Mouse (Mus musculus) hindbrain, embryonic 13.5 days (tissue): ENCODE measurements at regions not wholly inside any gene's neighbourhood (a gene's known extent, or its start where the extent isn't known, plus 50 kb on each side); places are given as distances from the start of the nearest gene placed in this dataset.

Experiments
- ATAC-seq: fragments of 200-750 bp; cut with Nextera tagmentation; 2 replicates; pipeline ENCODE4 v1.8.0; 2017; ENCODE audit warnings: moderate TSS enrichment; ENCODE audit not compliant: low FRiP score
- H3K27ac ChIP-seq: fragments of 300-500 bp; sonication (generic); 2 replicates; pipeline ENCODE4 v1.5.1; 2015; ENCODE audit warnings: inconsistent platforms, mild to moderate bottlenecking, moderate library complexity
- H3K27me3 ChIP-seq: fragments of 300-500 bp; sonication (generic); 2 replicates; pipeline ENCODE4 v1.6.1; 2015; ENCODE audit warnings: mild to moderate bottlenecking, inconsistent platforms
- H3K36me3 ChIP-seq: fragments of 300-500 bp; sonication (generic); 2 replicates; pipeline ENCODE4 v1.6.1; 2015; ENCODE audit warnings: mild to moderate bottlenecking, inconsistent platforms
- H3K4me1 ChIP-seq: fragments of 300-500 bp; sonication (generic); replicated peaks from 2 replicates; pipeline ENCODE4 v1.6.1; 2015; ENCODE audit warnings: inconsistent platforms
- H3K4me2 ChIP-seq: fragments of 300-500 bp; sonication (generic); 2 replicates; pipeline ENCODE4 v1.6.1; 2015; ENCODE audit warnings: inconsistent platforms, mild to moderate bottlenecking, moderate library complexity
- H3K4me3 ChIP-seq: fragments of 300-500 bp; sonication (generic); 2 replicates; pipeline ENCODE4 v1.5.1; 2015; ENCODE audit warnings: mild to moderate bottlenecking, inconsistent platforms
- H3K9ac ChIP-seq: fragments of 300-500 bp; sonication (generic); 2 replicates; pipeline ENCODE4 v1.6.1; 2015; ENCODE audit warnings: mild to moderate bottlenecking, inconsistent platforms
- H3K9me3 ChIP-seq: fragments of 300-500 bp; sonication (generic); 2 replicates; pipeline ENCODE4 v1.6.1; 2016; ENCODE audit warnings: inconsistent platforms
- WGBS: fragments of 180-500 bp; shearing (Covaris S2); methylation state at CpG from one replicate; pipeline ENCODE4 v1.1.7; 2015; 5-methylcytosine and 5-hydroxymethylcytosine counted together

GRCm38 (mm10) chr12:107285622-107286021 lies 202.8 kb upstream of the 3110018I06Rik start:
- 74% methylated on average over 9 of the region's 9 CpGs for WGBS
- H3K27me3 ChIP-seq: no peaks in the 10 kb centered on the region
- no peak overlapping the region for H3K4me3 ChIP-seq
- no peak for ATAC-seq
- H3K4me2 ChIP-seq: no peak overlapping the region
- H3K9me3 ChIP-seq: no peaks in the 10 kb centered on the region
- no peak overlapping the region for H3K27ac ChIP-seq
- H3K9ac ChIP-seq: no peak overlapping the region
- H3K36me3 ChIP-seq: no peaks in the 10 kb centered on the region
- peaks cover 4% of the 10 kb centered on the region for H3K4me1 ChIP-seq

DNA sequence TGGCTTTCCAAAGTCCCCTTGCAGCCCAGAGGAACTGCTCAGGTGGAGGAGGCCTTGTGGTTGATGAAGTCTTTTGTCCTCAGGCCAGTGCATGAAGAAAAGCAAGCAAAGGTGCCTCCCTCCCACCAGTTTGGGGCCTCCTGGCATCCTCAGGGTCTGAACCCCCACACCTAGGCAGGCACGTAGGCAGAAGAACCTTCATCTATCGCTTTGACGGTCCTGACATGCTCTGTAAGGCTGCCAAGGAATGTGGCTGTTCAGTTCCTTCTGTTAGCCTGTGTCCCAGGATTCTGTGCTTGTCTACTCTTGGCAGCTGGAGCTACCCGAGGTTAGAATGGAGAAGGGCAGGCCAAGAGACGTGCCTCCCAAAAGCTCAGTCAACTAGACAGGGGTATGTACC lies 197.1 kb upstream of the 3110018I06Rik start:
- H3K4me2 ChIP-seq: no peak overlapping the region
- 82% methylated on average over 5 of the region's 5 CpGs for whole genome bisulfite sequencing
- peaks cover 4% of the 10 kb centered on the region for H3K4me1 ChIP-seq
- H3K9me3 ChIP-seq: no peaks in the 10 kb centered on the region
- no peak overlapping the region for H3K9ac ChIP-seq
- H3K36me3 ChIP-seq: no peaks in the 10 kb centered on the region
- no peaks in the 10 kb centered on the region for H3K27me3 ChIP-seq
- no peak for ATAC-seq
- no peak overlapping the region for H3K27ac ChIP-seq
- H3K4me3 ChIP-seq: no peak overlapping the region

GRCm38 (mm10) chr12:107307094-107307740 lies 181.2 kb upstream of the 3110018I06Rik start:
- Histone ChIP-seq H3K4me2 (no peak overlapping the region), H3K27ac (no peak overlapping the region), H3K36me3 (no peaks in the 10 kb centered on the region), H3K4me1 (peaks cover 8% of the 10 kb centered on the region; the same call in 1 of the 2 replicates), H3K9ac (no peak overlapping the region), H3K4me3 (no peak overlapping the region), H3K27me3 (no peaks in the 10 kb centered on the region; the same call in 1 of the 2 replicates), H3K9me3 (no peaks in the 10 kb centered on the region)
- WGBS: 41% methylated on average over 15 of the region's 15 CpGs
- ATAC-seq: no peak

GRCm38 (mm10) chr12:107315446-107315845 lies 173.0 kb upstream of the 3110018I06Rik start:
- Histone ChIP-seq H3K27ac (no peak overlapping the region), H3K36me3 (no peaks in the 10 kb centered on the region), H3K4me2 (no peak overlapping the region), H3K4me3 (no peak overlapping the region), H3K4me1 (no peaks in the 10 kb centered on the region), H3K9me3 (no peaks in the 10 kb centered on the region), H3K27me3 (no peaks in the 10 kb centered on the region), H3K9ac (no peak overlapping the region)
- 95% methylated on average over 4 of the region's 4 CpGs for WGBS
- no peak for ATAC-seq

- no peak for ATAC-seq
- Histone ChIP-seq H3K27me3 (no peaks in the 10 kb centered on the region), H3K4me2 (no peak overlapping the region), H3K27ac (no peak overlapping the region), H3K4me1 (0 out of 2 replicates have a peak, but pooled peaks cover 3% of the 10 kb centered on the region), H3K4me3 (no peak overlapping the region), H3K36me3 (no peaks in the 10 kb centered on the region), H3K9ac (no peak overlapping the region), H3K9me3 (0 out of 2 replicates have a peak, but pooled peaks cover 4% of the 10 kb centered on the region)
- 25% methylated on average over 7 of the region's 7 CpGs for WGBS
Measured at GRCm38 (mm10) chr12:107322861-107323260, 165.6 kb upstream of the 3110018I06Rik start.

DNA sequence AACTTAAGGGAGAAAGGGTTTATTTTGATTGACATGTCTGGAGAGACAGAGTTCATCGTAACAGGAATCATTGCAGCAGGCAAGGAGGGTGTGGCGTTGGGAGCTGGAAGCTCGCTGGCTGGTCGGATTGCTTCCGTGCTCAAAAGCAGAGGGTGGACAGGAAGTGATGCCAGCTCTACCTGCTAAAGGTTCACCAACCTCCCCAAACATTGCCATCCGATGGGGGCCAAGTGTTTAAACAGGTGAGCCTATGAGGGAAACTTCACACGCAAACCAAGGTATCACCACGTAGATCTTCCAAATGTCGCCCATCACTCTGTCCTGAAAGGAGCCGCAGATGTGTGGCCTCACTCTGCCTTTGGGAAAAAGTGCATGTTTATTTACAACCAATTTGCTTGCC lies 162.3 kb upstream of the 3110018I06Rik start:
- Histone ChIP-seq H3K36me3 (no peaks in the 10 kb centered on the region), H3K4me2 (no peak overlapping the region), H3K27ac (no peak overlapping the region), H3K4me3 (no peak overlapping the region), H3K9ac (no peak overlapping the region), H3K4me1 (peaks cover 17% of the 10 kb centered on the region), H3K27me3 (no peaks in the 10 kb centered on the region), H3K9me3 (0 out of 2 replicates have a peak, but pooled peaks cover 4% of the 10 kb centered on the region)
- no peak for ATAC-seq
- 98% methylated on average over 10 of the region's 10 CpGs for WGBS

- no peaks in the 10 kb centered on the region for H3K27me3 ChIP-seq
- H3K4me2 ChIP-seq: no peak overlapping the region
- H3K4me3 ChIP-seq: no peak overlapping the region
- 71% methylated on average over 9 of the region's 9 CpGs for WGBS
- no peaks in the 10 kb centered on the region for H3K36me3 ChIP-seq
- no peak for ATAC-seq
- 0 out of 2 replicates have a peak, but pooled peaks cover 4% of the 10 kb centered on the region for H3K9me3 ChIP-seq
- H3K9ac ChIP-seq: no peak overlapping the region
- no peak overlapping the region for H3K27ac ChIP-seq
- peaks cover 17% of the 10 kb centered on the region for H3K4me1 ChIP-seq
Measured at GRCm38 (mm10) chr12:107327107-107327770, 161.2 kb upstream of the 3110018I06Rik start.

DNA sequence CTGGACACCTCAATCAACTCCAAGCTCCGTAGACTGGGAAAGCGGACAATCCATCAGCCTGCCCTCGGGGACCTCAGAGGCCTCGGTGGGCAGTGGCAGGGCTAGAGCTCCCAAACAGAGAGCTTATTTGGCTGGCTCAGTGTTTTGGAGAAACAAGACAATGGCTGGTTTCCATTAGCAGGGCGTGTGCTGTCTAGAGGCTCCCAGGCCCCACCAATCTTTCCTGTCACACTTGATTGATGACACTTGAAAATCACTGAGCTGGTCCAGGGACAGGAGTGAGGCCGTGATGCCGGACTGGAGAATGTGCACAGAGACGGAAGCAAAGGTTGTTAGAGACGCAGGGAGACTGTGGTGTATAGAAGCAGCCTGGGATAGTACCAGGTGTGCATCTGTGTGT lies 159.4 kb upstream of the 3110018I06Rik start:
- no peak overlapping the region for H3K4me3 ChIP-seq
- 10% methylated on average over 9 of the region's 9 CpGs for WGBS
- 0 out of 2 replicates have a peak, but pooled peaks cover 4% of the 10 kb centered on the region for H3K9me3 ChIP-seq
- H3K27ac ChIP-seq: no peak overlapping the region
- H3K9ac ChIP-seq: no peak overlapping the region
- no peak overlapping the region for H3K4me2 ChIP-seq
- H3K27me3 ChIP-seq: no peaks in the 10 kb centered on the region
- H3K4me1 ChIP-seq: peaks cover 14% of the 10 kb centered on the region
- no peaks in the 10 kb centered on the region for H3K36me3 ChIP-seq
- peak; percentile 24; the same call in 1 of the 2 replicates for ATAC-seq

- ATAC-seq: no peak
- Histone ChIP-seq H3K27ac (no peak overlapping the region), H3K9ac (no peak overlapping the region), H3K27me3 (no peaks in the 10 kb centered on the region), H3K36me3 (no peaks in the 10 kb centered on the region), H3K9me3 (no peaks in the 10 kb centered on the region), H3K4me1 (peaks cover 4% of the 10 kb centered on the region), H3K4me2 (no peak overlapping the region), H3K4me3 (no peak overlapping the region)
- WGBS: 84% methylated on average over 8 of the region's 8 CpGs
Measured at GRCm38 (mm10) chr12:107334366-107334765, 154.1 kb upstream of the 3110018I06Rik start.

DNA sequence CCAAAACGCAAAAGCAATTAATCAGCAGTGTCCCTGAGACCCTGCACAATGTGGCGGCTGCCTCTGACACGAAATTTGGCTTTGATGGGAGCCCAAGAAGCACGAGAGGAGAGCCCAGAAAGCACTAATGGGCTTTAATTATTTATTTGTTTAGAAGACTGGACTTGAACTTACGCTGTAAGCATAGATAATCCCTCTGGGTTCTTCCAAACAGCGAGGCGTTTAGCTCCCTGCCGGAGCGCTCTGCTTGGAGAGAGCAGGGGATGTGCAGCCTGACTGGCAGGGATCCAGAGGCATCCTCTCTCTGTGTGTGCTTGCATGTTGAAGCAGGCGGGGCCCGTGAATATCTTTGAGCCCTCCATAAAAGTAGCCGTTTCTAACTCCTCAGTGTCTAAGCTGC lies 153.3 kb upstream of the 3110018I06Rik start:
- H3K4me2 ChIP-seq: no peak overlapping the region
- no peaks in the 10 kb centered on the region for H3K9me3 ChIP-seq
- ATAC-seq: no peak
- no peaks in the 10 kb centered on the region for H3K4me1 ChIP-seq
- no peaks in the 10 kb centered on the region for H3K27me3 ChIP-seq
- no peaks in the 10 kb centered on the region for H3K36me3 ChIP-seq
- no peak overlapping the region for H3K27ac ChIP-seq
- H3K9ac ChIP-seq: no peak overlapping the region
- H3K4me3 ChIP-seq: no peak overlapping the region
- 69% methylated on average over 12 of the region's 12 CpGs for WGBS

DNA sequence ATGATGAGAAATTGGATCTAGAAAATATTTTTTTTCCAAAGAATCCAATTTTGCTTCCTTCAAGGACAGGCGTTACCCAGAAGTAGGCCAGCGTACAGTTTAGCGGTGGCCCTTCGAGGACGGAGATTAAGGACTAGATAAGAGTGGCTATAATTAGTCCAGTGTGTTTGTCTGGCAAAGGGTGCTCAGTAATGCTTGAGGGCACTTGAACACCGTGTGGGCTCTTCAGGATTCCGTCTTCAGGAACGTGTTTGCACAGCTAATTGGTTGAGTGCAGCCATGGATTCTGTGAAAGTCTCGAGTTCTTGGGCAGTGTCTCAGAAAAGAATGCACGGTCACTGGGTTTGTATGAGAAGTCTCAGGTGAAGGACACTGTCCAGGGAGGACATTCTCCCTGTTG lies 149.7 kb upstream of the 3110018I06Rik start:
- H3K4me1 ChIP-seq: no peaks in the 10 kb centered on the region
- 89% methylated on average over 10 of the region's 10 CpGs for WGBS
- H3K4me3 ChIP-seq: no peak overlapping the region
- no peaks in the 10 kb centered on the region for H3K9me3 ChIP-seq
- no peaks in the 10 kb centered on the region for H3K27me3 ChIP-seq
- no peak for ATAC-seq
- H3K9ac ChIP-seq: no peak overlapping the region
- no peaks in the 10 kb centered on the region for H3K36me3 ChIP-seq
- H3K27ac ChIP-seq: no peak overlapping the region
- no peak overlapping the region for H3K4me2 ChIP-seq

GRCm38 (mm10) chr12:107356211-107356610 lies 132.2 kb upstream of the 3110018I06Rik start:
- Histone ChIP-seq H3K4me1 (peaks cover 9% of the 10 kb centered on the region; the same call in 1 of the 2 replicates), H3K36me3 (no peaks in the 10 kb centered on the region), H3K27me3 (no peaks in the 10 kb centered on the region), H3K4me3 (no peak overlapping the region), H3K27ac (no peak overlapping the region), H3K4me2 (no peak overlapping the region), H3K9me3 (no peaks in the 10 kb centered on the region), H3K9ac (no peak overlapping the region)
- WGBS: 44% methylated on average over 6 of the region's 6 CpGs
- no peak for ATAC-seq

GRCm38 (mm10) chr12:107356974-107357373 lies 131.5 kb upstream of the 3110018I06Rik start:
- H3K9me3 ChIP-seq: no peaks in the 10 kb centered on the region
- WGBS: 92% methylated on average over 7 of the region's 7 CpGs
- H3K9ac ChIP-seq: no peak overlapping the region
- no peaks in the 10 kb centered on the region for H3K36me3 ChIP-seq
- no peaks in the 10 kb centered on the region for H3K27me3 ChIP-seq
- no peak overlapping the region for H3K4me2 ChIP-seq
- no peak overlapping the region for H3K27ac ChIP-seq
- no peak for ATAC-seq
- H3K4me1 ChIP-seq: peaks cover 9% of the 10 kb centered on the region; the same call in 1 of the 2 replicates
- H3K4me3 ChIP-seq: no peak overlapping the region
